Mouse (Mus musculus): Measurements from ENCODE around the gene Exosc1. TPM values are rescaled to one million over a fixed set of nuclear protein-coding genes. Genes with fewer than 3 reads are reported as not detected.

Gene Exosc1
- polyA plus RNA-seq (2016; fragmentation: Nextera tagmentation; extraction: Ambion mirVana): 72.7 and 75.0 TPM in 2 replicates

- ATAC-seq: peak; percentile 99
- peak within 1 kb of the TSS; percentile 93 for H3K4me3 ChIP-seq
- WGBS (ENCODE audit: insufficient replicate concordance): under 1% methylated on average over 47 of the region's 47 CpGs
- H3K9ac ChIP-seq: peak within 1 kb of the TSS; percentile 84
- H3K27ac ChIP-seq: peak within 1 kb of the TSS; percentile 74
- H3K27me3 ChIP-seq (replicated peaks): no peaks in the 10 kb centered on the region
- no peaks in the 10 kb centered on the region for H3K9me3 ChIP-seq (replicated peaks)
- peak within 1 kb of the TSS; percentile 80 for H3K4me2 ChIP-seq
- H3K4me1 ChIP-seq: peaks cover 24% of the 10 kb centered on the region
- H3K36me3 ChIP-seq: peaks cover 53% of the 10 kb centered on the region
Measured at GRCm38 (mm10) chr19:41933179-41934086, at the start of gene Exosc1, which contains the start of gene Zdhhc16. TSS of gene Exosc1 (minus strand) at chr19:41933423. TSS of gene Zdhhc16 (plus strand) at chr19:41933480.

GRCm38 (mm10) chr19:41982791-41983150 lies 49.5 kb upstream of the Exosc1 start:
- Histone ChIP-seq H3K9me3 (replicated peaks) (no peaks in the 10 kb centered on the region), H3K4me3 (peak overlapping the region; percentile 86), H3K36me3 (no peaks in the 10 kb centered on the region; the same call in 1 of the 2 replicates), H3K4me1 (peaks cover 40% of the 10 kb centered on the region), H3K4me2 (peak overlapping the region; percentile 99), H3K9ac (peak overlapping the region; percentile 83), H3K27me3 (replicated peaks) (peaks cover 25% of the 10 kb centered on the region), H3K27ac (no peak overlapping the region; the same call in 1 of the 2 replicates)
- WGBS (ENCODE audit: insufficient replicate concordance): 10% methylated on average over 4 of the region's 4 CpGs
- ATAC-seq: no peak

GRCm38 (mm10) chr19:41981931-41982790 lies 48.9 kb upstream of the Exosc1 start:
- Histone ChIP-seq H3K4me1 (peaks cover 41% of the 10 kb centered on the region), H3K4me3 (peak overlapping the region; percentile 86), H3K9ac (peak overlapping the region; percentile 83), H3K36me3 (peaks cover 4% of the 10 kb centered on the region; the same call in 1 of the 2 replicates), H3K4me2 (peak overlapping the region; percentile 99), H3K9me3 (replicated peaks) (no peaks in the 10 kb centered on the region), H3K27me3 (replicated peaks) (peaks cover 25% of the 10 kb centered on the region), H3K27ac (peak overlapping the region; percentile 68)
- under 1% methylated on average over 74 of the region's 74 CpGs for WGBS (ENCODE audit: insufficient replicate concordance)
- no peak for ATAC-seq

GRCm38 (mm10) chr19:41981595-41981927 lies 48.3 kb upstream of the Exosc1 start, which contains the start of gene Ubtd1:
TSS of gene Ubtd1 (plus strand) at chr19:41981763.
- Histone ChIP-seq H3K9ac (peak within 1 kb of the TSS; percentile 83), H3K9me3 (replicated peaks) (no peaks in the 10 kb centered on the region), H3K4me2 (peak within 1 kb of the TSS; percentile 99), H3K36me3 (peaks cover 8% of the 10 kb centered on the region), H3K4me1 (peaks cover 41% of the 10 kb centered on the region), H3K4me3 (peak within 1 kb of the TSS; percentile 86), H3K27me3 (replicated peaks) (peaks cover 25% of the 10 kb centered on the region), H3K27ac (peak within 1 kb of the TSS; percentile 87)
- WGBS (ENCODE audit: insufficient replicate concordance): 0% methylated on average over 31 of the region's 33 CpGs
- ATAC-seq: no peak

GRCm38 (mm10) chr19:41980819-41981594 lies 47.8 kb upstream of the Exosc1 start, which contains the start of gene Mms19:
TSS of gene Mms19 (minus strand) at chr19:41981157.
- Histone ChIP-seq H3K27ac (peak within 1 kb of the TSS; percentile 87), H3K9me3 (replicated peaks) (no peaks in the 10 kb centered on the region), H3K27me3 (replicated peaks) (peaks cover 25% of the 10 kb centered on the region), H3K4me3 (peak within 1 kb of the TSS; percentile 86), H3K9ac (peak within 1 kb of the TSS; percentile 83), H3K4me1 (peaks cover 41% of the 10 kb centered on the region), H3K4me2 (peak within 1 kb of the TSS; percentile 99), H3K36me3 (peaks cover 9% of the 10 kb centered on the region)
- WGBS (ENCODE audit: insufficient replicate concordance): under 1% methylated on average over 62 of the region's 68 CpGs
- peak; percentile 93 for ATAC-seq

GRCm38 (mm10) chr19:41980422-41980818 lies 47.2 kb upstream of the Exosc1 start:
- Histone ChIP-seq H3K27ac (peak overlapping the region; percentile 87), H3K4me2 (peak overlapping the region; percentile 99), H3K4me3 (peak overlapping the region; percentile 86), H3K9ac (peak overlapping the region; percentile 83), H3K4me1 (peaks cover 41% of the 10 kb centered on the region), H3K36me3 (peaks cover 12% of the 10 kb centered on the region), H3K9me3 (replicated peaks) (no peaks in the 10 kb centered on the region), H3K27me3 (replicated peaks) (peaks cover 25% of the 10 kb centered on the region)
- ATAC-seq: no peak
- WGBS (ENCODE audit: insufficient replicate concordance): under 1% methylated on average over 16 of the region's 16 CpGs

GRCm38 (mm10) chr19:41973891-41974794 lies 40.9 kb upstream of the Exosc1 start:
- no peak overlapping the region for H3K4me2 ChIP-seq
- no peaks in the 10 kb centered on the region for H3K27me3 ChIP-seq (replicated peaks)
- WGBS (ENCODE audit: insufficient replicate concordance): 73% methylated on average over 13 of the region's 13 CpGs
- H3K4me1 ChIP-seq: peaks cover 12% of the 10 kb centered on the region
- peaks cover 32% of the 10 kb centered on the region for H3K36me3 ChIP-seq
- no peak for ATAC-seq
- no peaks in the 10 kb centered on the region for H3K9me3 ChIP-seq (replicated peaks)
- H3K4me3 ChIP-seq: no peak overlapping the region
- H3K9ac ChIP-seq: no peak overlapping the region
- H3K27ac ChIP-seq: no peak overlapping the region

GRCm38 (mm10) chr19:41969618-41970017 lies 36.4 kb upstream of the Exosc1 start:
- Histone ChIP-seq H3K27ac (no peak overlapping the region), H3K4me1 (no peaks in the 10 kb centered on the region), H3K27me3 (replicated peaks) (no peaks in the 10 kb centered on the region), H3K36me3 (peaks cover 61% of the 10 kb centered on the region), H3K9ac (no peak overlapping the region), H3K9me3 (replicated peaks) (no peaks in the 10 kb centered on the region), H3K4me2 (no peak overlapping the region), H3K4me3 (no peak overlapping the region)
- no peak for ATAC-seq
- 87% methylated on average over 7 of the region's 7 CpGs for WGBS (ENCODE audit: insufficient replicate concordance)

GRCm38 (mm10) chr19:41953574-41953973 lies 20.4 kb upstream of the Exosc1 start:
- H3K9ac ChIP-seq: no peak overlapping the region
- H3K4me3 ChIP-seq: no peak overlapping the region
- no peak overlapping the region for H3K27ac ChIP-seq
- WGBS (ENCODE audit: insufficient replicate concordance): 82% methylated on average over 3 of the region's 3 CpGs
- no peaks in the 10 kb centered on the region for H3K9me3 ChIP-seq (replicated peaks)
- H3K27me3 ChIP-seq (replicated peaks): no peaks in the 10 kb centered on the region
- H3K36me3 ChIP-seq: peaks cover 99% of the 10 kb centered on the region
- H3K4me2 ChIP-seq: no peak overlapping the region
- no peak for ATAC-seq
- no peaks in the 10 kb centered on the region for H3K4me1 ChIP-seq

GRCm38 (mm10) chr19:41952287-41952686 lies 19.1 kb upstream of the Exosc1 start:
- Histone ChIP-seq H3K4me1 (no peaks in the 10 kb centered on the region), H3K9me3 (replicated peaks) (no peaks in the 10 kb centered on the region), H3K36me3 (peaks cover 99% of the 10 kb centered on the region), H3K27me3 (replicated peaks) (no peaks in the 10 kb centered on the region), H3K4me2 (no peak overlapping the region), H3K9ac (no peak overlapping the region), H3K4me3 (no peak overlapping the region), H3K27ac (no peak overlapping the region)
- 78% methylated on average over 4 of the region's 4 CpGs for WGBS (ENCODE audit: insufficient replicate concordance)
- ATAC-seq: no peak

Data from liver, embryonic 12.5 days (tissue).